Mouse (Mus musculus): Measurements from ENCODE around the gene Idh3b.

Gene Idh3b

GRCm38 (mm10) chr2:130265520-130265919 lies 18.8 kb downstream of the Idh3b start:
- DNase-seq (ENCODE audit: low read depth): no peak

- no peak for DNase-seq (ENCODE audit: low read depth)
These were observed 21.9 kb downstream of the Idh3b start for GRCm38 (mm10) chr2:130262398-130262797.

- no peak for DNase-seq (ENCODE audit: low read depth)
These were observed 22.4 kb downstream of the Idh3b start for GRCm38 (mm10) chr2:130261914-130262313.

- no peak for DNase-seq (ENCODE audit: low read depth)
These were observed 23.5 kb downstream of the Idh3b start for GRCm38 (mm10) chr2:130260822-130261221.

- no peak for DNase-seq (ENCODE audit: low read depth)
These were observed 27.6 kb downstream of the Idh3b start for GRCm38 (mm10) chr2:130256762-130257161.

- no peak for DNase-seq (ENCODE audit: low read depth)
These were observed 36.1 kb downstream of the Idh3b start for GRCm38 (mm10) chr2:130248226-130248625.

- DNase-seq (ENCODE audit: low read depth): peak; percentile 6
These were observed 37.4 kb downstream of the Idh3b start for GRCm38 (mm10) chr2:130246912-130247311.

Measured in fibroblast of lung, adult 2 months (primary cell).